Mouse (Mus musculus) induced T-regulatory cell, adult 2 months (primary cell): ENCODE measurements around the gene Dph5.

Source experiments
- DNase-seq: peaks from one replicate; pipeline ENCODE4 v3.0.0-alpha.2; 2012; ENCODE audit warnings: low read depth

Gene Dph5

DNA sequence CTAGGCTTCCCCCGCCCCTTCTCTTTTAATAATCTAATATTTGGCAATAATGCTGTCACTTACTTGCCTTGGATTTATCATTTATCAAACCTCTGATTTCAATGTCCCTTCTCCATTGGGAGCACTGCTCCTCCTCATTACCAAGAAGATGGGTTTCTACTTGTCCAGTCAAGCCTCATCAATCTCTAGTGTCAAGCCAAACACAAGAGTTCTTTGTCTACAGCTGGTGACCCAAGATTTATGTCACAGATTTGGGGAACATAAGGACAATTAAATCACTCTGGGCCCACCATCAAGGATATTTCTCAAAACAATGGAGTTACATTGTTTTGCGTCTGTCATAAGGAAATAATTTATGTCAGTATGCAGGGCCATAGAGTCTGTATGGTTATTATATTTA is 5.5 kb downstream of the Dph5 start:
- no peak for DNase-seq

DNA sequence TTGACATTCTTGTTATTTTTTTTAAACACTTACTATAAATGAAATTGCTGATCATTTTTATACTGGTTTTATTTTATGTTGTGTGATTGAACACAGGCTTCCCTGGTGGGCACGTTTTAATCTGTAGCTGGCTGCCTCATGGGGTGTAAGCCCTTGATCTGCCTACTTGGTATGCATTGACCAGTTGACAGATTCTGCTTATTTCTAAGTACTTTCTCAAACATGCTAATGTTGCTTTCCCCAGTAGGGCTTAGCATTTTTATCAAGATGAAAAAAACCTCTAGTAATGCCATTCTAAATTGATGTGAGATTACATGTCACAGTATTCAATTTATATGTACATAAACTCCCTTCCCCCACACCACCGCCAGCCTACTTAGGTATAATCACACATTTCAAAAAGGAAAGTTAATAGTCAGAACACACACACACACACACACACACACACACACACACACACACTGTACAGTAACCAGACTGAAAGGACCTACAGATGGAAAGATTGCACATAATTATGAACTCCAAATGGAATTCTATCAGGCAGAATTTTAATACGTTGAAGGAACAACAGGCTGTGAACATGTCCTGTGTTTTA is 10.8 kb downstream of the Dph5 start:
- no peak for DNase-seq

DNA sequence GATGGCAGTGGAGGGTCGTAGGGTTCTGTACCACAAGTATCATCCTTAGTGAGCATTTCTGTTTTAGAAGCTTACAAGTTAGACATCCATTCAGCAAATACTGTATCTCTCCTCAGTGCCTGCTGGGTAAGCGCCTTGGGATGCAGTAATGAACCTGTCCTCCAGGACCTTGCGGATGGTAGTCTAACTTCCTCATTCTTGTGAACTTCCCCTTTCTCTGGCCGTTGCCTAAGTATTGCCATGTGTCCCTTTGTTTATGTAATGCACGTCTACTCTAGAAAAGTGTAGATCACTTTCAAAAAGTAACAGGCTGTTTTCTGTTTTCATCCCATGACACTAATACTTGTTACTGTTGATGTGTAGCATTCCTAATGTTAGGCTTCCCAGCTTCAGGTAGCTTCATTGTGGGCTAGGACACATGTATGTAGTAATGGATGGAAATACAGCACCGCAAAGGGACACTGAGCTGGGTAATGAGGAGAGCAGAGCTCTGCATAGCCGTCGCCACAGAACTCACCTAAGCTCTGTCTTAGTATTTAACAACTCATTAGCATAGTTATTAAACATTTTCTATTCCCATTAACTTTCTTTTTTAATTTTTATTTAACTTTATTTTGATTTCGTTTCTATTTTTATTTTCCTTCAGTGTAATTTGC is 14.8 kb downstream of the Dph5 start:
- DNase-seq: no peak

DNA sequence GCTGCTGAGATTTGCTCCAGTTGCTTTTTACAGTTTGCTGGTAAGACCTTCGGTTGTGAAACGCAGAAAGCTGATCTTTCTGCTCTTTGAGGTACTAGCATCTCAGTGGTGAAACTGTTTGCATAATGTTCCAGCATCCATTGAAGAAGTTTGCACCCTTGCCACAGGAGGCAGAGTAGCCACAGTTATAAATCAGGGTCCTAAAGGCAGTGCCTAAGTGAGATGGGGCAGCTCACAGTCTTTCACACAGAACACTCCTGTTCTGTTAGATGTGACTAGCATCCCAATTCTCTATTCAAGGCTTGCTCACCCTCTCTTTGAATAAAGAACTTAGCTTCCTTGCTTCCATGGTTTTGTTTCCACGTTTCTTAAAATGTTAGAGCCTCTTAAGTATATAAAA is 17.4 kb downstream of the Dph5 start:
- DNase-seq: no peak

DNA sequence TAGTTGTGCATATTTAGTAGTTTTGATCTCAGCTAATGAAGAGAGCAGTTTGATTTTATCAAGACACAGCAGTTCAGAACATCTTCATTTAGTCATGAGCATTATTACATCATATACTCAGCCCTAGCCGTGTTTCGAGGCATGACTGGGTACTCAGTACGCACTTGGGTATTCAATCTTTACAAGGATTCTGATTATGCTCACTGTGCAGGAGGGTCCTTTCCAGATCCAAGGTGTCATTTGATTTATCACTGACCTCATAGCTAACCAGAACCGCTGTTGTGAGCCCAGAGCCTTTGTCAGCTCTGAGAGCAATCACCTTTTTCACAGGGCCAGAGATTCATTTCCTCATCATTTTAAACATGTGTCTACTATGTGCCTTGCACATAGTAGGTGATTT is 17.9 kb downstream of the Dph5 start:
- DNase-seq: no peak

DNA sequence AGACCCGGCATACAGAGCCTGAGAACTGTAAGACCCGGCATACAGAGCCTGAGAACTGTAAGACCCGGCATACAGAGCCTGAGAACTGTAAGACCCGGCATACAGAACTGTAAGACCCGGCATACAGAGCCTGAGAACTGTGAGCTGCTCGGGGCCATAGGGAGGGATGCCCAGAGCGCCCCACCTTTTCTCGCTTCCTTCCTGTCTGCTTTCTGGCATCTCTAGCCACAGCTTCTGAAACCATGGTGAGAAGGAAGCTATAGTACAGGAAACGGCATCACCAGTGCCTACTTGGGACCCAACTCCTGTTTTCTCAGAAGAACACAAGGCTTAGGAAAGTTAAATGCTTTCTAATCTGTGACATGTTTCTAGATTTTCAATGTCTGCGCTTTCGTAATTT is 19.8 kb downstream of the Dph5 start:
- peak; percentile 62 for DNase-seq

DNA sequence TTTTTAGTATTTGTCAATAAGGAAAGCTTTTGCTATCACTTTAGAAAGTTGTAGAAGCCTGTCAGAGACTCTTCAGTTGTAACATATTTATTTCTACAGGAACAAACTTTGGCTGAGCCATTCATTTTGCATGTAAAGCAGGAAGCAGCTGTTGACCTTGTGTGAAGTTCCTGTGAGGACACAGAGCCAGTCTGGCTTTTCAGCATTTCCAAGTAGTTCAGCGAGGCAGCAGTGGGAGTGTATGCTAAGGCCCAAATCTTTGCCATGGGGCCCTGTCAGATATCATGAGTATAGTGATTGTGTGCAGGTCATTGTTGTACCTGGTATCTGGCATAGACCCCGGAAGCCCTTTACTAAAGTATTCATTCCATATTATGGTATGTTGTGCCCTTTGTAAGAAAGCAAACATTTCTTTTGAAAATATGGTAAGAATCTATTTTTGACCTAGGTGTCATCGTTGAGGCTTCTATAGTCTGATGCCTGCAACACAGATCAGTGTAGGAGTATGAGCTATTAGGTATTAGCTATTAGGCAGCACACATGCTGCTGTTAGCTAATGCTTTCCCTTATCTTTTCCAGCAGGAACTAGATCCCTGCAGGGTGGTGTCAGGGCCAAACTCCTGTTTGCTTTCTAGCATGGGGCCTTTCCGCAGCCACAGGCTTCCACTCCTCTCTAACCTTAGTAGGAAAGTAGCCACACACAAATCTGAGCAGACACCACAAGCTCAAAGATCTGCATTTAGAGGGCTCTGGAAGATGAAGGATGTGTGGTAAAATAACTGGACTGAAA is 37.0 kb downstream of the Dph5 start:
- DNase-seq: no peak

DNA sequence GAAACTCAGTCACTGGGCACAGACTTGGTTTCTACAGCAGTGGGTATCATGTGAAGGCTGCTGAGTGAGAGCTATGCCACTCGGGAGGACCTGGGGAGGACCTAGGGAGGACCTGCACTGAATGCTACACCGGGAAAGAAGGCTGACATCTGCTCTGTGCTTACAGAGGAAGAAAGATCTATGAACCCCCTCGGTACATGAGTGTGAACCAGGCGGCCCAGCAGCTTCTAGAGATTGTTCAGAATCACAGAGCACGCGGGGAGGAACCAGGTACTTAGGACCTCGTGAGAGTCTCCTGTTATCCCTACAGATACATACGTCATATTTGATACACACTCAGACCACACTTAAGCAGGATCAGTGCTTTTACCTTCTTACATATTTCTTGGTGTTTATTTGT is 38.9 kb downstream of the Dph5 start:
- no peak for DNase-seq

DNA sequence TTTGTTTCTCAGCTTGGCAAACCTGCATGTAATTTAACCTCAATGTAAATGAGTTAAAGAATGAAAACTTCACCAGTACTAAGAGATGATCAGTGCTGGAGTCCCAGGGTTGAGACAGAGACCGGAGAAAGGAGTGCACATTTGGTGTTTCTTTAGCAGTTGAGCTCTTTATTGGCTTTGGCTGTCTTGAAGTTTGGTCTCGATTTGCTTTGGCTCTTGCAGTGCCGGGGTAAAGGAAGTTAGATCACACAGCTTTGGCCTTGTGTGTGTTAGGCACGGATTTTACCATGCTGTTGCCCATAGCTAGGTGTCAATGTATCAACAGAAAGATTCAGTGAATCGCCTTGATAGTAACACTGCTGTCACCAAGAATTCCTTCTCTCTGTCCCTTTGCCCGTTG is 44.1 kb downstream of the Dph5 start:
- no peak for DNase-seq

DNA sequence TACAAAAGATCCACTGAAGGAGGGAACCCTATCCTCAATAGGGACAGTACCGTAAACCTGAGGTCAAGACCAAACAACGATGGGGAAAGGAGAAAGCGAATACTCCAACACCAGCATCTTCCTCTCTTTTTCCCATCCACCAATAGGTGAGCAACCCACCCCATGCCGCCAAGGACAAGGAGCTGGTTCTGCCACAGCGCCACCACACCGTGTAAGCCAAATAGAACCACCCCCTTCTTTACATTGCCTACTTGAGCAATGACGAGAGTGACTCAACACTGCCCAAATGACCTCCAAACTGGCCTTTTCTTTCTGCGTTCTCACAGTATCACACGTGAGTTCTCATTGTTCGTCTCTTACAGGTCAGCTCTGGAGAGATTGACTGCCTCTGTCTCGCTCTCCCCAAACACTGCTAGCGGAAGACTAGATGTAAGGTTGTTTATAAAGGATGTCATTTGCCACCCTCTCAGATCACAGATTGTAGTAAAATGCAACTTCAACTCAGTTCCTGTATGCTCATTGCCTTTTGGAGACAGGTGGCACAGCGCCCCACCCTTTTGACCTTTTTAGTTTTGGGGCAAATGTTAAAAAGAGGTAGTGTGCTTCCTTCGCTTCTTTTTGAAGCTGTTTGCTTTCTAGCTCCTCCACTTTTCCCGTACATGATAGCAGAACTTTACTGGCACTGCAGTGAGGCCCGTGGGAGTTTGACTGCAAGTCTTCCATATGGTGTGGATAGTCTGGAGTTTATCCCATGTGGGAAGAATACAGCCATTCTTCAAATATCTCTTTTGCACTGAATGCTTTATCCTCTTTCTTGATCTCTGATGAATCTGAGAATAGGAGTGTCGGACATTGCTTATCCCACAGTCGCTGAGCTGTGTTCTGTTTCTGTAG is 45.9 kb downstream of the Dph5 start:
- peak; percentile 73 for DNase-seq

DNA sequence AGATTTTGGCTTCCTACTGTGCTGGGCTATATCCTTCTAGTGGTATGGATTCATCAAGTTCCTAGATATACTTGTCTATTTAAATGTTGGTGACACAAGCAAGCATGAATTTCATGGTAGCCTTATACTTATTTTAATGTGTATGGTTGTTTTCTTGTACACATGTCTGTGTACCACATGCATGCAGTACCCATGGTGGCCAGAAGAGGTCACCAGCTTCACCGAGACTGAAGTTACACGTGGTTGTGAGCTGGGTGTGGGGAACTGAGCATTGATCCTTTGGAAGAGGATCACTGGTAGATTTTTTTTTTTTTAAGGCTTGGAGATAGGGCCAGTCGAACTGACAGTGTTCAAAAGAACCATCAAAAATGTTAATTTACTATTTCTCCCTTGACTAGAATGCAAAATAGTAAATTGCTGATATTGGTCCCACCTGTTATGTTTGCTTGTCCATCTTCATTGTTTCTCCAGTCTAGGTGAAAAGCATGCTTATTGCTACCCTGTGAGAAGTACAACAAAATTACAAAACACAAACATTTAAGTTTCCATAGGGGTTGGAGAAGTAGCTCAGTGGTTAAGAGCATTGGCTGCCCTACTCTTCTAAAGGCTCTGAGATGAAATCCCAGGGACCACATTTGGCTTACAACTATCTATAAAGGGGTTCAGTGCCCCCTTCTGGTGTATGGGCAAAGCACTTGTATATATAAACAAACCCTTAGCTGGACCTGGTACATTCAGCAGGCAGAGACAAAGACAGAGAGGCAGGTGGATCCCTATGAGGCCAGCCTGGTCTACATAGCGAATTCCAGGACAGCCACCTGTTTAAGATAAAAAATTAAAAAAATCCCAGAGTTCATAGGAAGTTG is 49.3 kb downstream of the Dph5 start:
- peak; percentile 87 for DNase-seq

DNA sequence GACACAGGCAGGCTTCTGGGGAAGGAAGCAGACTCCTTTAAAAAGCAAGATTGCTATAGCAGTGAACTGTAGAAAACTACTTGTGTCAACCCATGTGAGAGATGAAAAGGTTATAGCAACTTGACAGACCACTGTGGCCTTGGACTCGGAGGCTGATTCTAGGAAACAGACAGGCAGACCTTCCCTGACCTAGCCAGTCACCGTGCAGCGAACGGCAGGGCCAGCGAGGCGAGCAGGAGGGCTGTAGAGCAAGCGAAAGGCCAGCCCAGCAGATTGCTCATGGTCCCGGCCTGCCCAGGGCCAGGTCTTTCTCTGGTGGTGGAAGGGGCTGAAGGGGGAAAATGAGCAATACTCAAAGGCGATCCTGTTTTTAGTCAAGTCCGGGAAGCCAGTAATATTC is 50.2 kb downstream of the Dph5 start:
- no peak for DNase-seq

DNA sequence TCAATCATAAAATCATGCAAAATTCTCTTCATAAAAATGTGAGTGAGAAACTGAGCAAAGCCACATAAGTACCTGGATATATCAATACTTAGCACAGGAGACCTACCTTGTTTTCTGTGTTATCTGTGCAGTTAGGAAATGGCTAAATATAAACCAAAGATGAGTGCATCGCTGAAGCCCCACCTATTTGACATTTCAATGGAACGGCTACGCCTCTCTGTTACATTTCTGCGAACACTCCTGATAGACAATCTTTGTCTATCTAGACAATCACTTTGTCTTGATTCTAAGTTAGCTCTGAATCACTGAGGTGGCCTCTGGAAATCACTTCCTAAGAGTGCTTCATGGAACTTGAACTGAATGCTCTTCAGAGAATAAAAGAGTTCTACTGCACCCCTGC is 52.9 kb downstream of the Dph5 start:
- peak; percentile 53 for DNase-seq

DNA sequence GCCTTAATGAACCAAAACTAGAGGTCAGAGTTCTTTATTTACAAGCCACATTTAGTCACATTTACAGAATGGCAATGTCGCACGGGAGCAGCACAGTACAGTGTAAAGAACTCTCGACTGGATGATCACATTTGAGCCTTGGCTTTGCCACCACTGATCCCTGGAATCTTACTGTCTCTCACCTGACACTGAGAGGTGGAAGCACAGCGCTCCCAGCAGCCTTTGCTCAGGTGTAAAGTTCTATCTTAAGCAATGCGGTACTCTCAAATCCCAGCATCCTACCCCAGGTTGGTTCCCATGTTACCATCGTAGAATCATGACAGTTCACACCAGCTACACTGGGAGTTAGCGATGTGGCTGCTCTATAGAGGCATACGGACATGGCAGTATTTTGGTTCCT is 53.8 kb downstream of the Dph5 start:
- no peak for DNase-seq

DNA sequence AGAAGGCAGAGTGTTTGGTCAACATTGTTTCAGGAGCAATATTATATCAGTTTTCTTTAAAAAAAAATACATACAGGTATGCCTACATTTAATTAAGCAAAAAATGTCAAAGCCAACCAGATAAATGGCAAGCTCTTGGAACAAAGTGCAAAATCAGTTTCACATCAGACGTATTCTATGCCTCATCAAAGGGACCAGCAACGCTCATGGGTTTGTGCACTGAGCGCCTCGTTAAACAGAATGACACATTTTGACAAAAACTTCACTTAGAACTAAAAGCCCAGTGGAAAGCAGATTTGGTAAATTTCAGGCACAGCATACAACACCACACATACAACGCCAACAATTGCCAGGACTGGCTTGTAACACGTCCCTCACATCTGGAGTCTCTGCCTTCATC is 56.7 kb downstream of the Dph5 start:
- peak; percentile 47 for DNase-seq

DNA sequence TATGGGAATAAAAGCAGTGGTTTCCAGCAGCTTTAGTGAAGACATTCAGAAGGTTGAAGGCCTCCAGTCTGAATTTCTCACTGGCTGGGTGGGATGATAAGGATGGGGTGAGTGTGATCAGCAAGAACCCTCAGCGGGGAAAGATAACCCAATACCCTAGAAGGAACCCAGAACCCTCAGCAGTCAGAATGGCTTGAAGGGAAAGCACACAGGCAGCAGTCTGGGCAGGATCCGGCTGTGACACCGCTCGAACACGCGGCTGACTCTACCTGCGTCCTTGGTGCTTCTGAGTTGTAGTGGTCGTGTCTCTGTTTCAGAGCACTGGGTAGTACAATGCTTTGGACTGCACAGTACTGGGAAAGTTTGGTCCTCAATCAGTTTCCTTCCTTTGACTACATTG is 58.6 kb downstream of the Dph5 start:
- DNase-seq: peak; percentile 12

DNA sequence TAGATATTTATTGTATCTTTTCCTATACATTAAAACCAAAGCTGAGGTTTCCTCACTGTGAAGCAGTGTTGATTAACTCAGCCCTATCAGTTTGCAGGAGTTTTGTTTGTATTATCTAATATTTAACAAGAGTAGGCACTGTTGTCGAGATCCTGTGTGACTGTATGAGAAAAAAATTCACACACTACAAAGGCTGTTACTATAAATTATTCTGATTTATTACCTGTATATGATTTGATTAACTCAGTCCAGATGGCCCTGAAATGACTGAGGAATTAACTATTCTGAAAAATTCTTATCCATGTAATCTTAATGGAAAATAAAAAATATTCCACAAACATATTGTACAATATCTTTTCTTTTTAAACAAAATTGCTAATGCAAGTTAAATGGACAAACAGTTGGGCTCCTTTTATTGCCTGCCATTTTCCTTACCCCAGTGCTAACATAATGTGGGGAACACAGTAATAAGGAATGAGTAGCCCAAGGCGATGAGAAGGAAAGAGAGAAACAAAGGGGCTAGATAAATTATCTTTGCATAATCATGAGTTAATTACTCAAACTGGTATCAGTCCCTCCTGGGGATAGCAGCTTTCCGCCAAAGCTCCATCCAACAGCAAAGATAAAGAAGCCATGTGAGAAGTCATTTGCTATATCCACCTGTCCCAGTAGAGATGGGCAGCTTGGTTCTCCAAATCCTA is 61.7 kb downstream of the Dph5 start:
- no peak for DNase-seq

DNA sequence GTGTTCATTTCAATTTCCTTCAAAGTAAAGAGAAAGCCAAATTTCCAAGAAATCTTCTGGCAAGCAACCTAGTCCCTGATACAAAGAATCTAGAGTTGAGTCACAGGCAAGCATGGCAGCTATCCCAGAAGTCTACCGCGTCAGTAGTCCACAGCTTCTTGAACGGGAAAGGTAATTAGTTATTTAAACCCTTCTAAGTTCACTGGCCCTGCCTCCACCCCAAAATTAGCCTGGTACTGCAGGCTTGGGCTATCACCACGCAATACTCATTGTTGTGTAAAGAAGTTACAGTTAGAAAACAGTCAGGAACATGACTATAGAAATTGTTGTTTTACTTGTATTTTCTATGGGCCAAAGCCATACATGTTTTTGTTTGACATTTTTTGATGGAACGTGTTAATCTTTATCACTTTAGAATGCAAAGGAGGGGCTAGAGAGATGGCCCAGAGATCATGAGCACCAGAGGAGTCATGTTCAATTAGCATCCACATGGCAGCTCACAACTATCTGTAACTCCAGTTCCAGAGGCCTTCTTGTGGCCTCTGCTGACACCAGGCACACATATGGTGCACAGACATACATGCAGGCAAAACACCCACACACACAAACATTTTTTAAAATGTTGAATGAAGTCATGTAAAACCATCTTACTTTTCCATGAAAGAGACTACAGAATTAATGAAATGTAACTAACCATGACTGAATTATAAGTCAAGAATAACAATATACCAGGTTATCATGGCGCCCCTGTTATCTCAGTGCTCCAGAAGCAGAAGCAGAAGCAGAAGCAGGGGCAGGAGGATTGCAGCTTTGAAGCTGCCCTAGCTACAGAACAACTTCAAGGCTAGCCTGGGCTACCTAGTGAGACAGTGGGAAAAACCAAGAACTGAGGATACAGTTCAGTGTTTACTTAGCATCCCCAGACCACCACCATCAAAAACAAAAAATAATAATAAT is 62.6 kb downstream of the Dph5 start:
- no peak for DNase-seq

DNA sequence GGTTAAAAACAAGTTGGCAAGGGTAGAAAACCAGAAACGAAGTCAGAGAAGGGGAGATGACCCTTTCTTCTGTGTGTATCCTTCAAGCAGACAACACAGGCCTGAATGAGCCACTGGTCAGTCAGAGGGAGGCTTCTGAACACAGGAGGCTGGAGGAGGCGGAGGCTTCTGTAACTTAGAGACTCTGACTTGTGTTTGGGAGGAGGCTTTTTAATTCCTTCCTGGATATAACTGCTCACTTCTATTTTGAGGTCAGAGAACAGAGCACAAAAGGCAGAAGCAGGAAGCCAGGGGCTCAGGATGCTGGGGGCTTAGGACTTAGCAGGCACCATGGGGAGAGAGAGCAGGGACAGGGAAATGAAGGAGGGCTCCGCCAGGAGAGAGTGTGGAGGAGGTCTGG is 63.6 kb downstream of the Dph5 start:
- no peak for DNase-seq

DNA sequence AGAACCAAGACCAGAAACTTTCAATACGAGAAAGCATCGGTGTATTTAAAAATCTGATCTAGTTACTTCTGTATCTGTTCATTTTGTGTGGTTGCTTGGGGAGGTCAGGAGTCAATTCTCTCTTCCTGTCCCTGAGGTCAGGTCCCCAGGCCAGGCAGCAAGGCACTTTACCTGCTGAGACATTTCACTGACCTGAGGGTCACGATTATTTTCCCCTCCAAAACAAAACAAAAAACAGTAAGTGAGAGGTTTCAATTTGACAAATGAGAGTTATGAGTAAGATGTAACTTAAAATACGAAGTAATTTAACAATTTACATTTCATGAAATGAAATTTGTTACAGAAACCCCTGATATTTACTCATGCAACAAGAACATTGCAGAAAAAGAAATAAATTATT is 64.7 kb downstream of the Dph5 start:
- peak; percentile 40 for DNase-seq
